Mouse (Mus musculus) embryonic facial prominence, embryonic 14.5 days (tissue): ENCODE results near the gene Hmox2. TPM values are rescaled to one million over a fixed set of nuclear protein-coding genes. Genes with fewer than 3 reads are reported as not detected.
"Not testable (repeated sequence)": the region's sequence is repeated elsewhere in the genome, so short reads cannot be mapped to it uniquely, and the experiment has no call there.

ENCODE experiments used
- ATAC-seq: fragments of 200-750 bp; cut with Nextera tagmentation; 2 replicates; pipeline ENCODE4 v1.8.0; 2017; ENCODE audit warnings: low read depth, moderate number of reproducible peaks, moderate TSS enrichment
- DNase-seq: peaks from one replicate; pipeline ENCODE4 v3.0.0-alpha.2; 2015; ENCODE audit warnings: low spot score
- H3K27ac ChIP-seq: fragments of 300-500 bp; sonication (generic); replicated peaks from 2 replicates; pipeline ENCODE4 v1.5.1; 2014; ENCODE audit warnings: low read depth, mild to moderate bottlenecking, low read length, moderate library complexity
- H3K27me3 ChIP-seq: fragments of 300-500 bp; sonication (generic); replicated peaks from 2 replicates; pipeline ENCODE4 v1.6.1; 2014; ENCODE audit warnings: low read length; ENCODE audit not compliant: control insufficient read depth, insufficient read depth
- H3K36me3 ChIP-seq: fragments of 300-500 bp; sonication (generic); 2 replicates; pipeline ENCODE4 v1.6.1; 2014; ENCODE audit warnings: low read length, mixed read lengths; ENCODE audit not compliant: control insufficient read depth, insufficient read depth
- H3K4me1 ChIP-seq: fragments of 300-500 bp; sonication (generic); 2 replicates; pipeline ENCODE4 v1.6.1; 2014; ENCODE audit warnings: antibody characterized with exemption, low read length; ENCODE audit not compliant: control insufficient read depth, insufficient read depth
- H3K4me2 ChIP-seq: fragments of 300-500 bp; sonication (generic); 2 replicates; pipeline ENCODE4 v1.6.1; 2014; ENCODE audit warnings: low read depth, mild to moderate bottlenecking, low read length, moderate library complexity, mixed read lengths
- H3K4me3 ChIP-seq: fragments of 300-500 bp; sonication (generic); 2 replicates; pipeline ENCODE4 v1.5.1; 2014; ENCODE audit warnings: low read depth, mild to moderate bottlenecking, low read length
- H3K9ac ChIP-seq: fragments of 300-500 bp; sonication (generic); 2 replicates; pipeline ENCODE4 v1.6.1; 2014; ENCODE audit warnings: low read depth, mild to moderate bottlenecking, low read length, moderate library complexity, mixed read lengths
- H3K9me3 ChIP-seq: fragments of 300-500 bp; sonication (generic); 2 replicates; pipeline ENCODE4 v1.6.1; 2016; ENCODE audit warnings: low read length; ENCODE audit not compliant: control insufficient read depth
- WGBS: fragments of 180-500 bp; shearing (Covaris S2); extraction: QIAGEN DNeasy Blood & Tissue Kit; methylation state at CpG from one replicate; pipeline ENCODE4 v1.1.7; 2014; 5-methylcytosine and 5-hydroxymethylcytosine counted together
- polyA plus RNA-seq: library from polyadenylated mRNA; unstranded; fragments of >200 nt; fragmentation: Nextera tagmentation; extraction: Ambion mirVana; gene quantifications from 2 replicates; pipeline ENCODE4 v1.2.1, GENCODE M21; 2014

Hmox2 gene
- polyA plus RNA-seq, 1 experiment from 2014 or later: 97.6 TPM

DNA sequence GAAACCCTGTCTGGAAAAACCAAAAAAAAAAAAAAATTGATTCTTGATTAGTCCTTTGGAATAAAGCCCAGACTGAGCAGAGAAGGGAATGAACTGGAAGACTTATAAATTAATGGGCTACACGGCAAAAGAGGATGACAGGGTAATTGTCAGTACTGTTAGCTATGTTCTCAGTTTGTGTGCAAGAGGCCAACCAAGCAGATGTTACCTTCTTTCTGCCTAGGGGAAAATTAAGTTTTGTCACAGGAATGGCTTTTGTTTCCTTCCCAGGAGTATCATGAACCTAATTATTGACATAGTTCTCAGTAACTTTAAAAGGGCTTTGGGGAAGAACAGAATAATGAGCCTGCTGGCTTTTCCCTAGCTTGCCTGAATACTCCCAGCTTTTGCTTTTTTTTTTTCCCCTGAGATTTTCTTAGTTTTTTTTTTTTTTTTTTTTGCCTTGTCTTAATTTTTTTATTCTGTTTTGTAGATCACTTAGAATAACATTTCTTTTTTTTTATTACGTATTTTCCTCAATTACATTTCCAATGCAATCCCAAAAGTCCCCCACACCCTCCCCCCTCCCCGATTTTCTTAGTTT, 4.7 kb downstream of the Hmox2 start:
- DNase-seq (peak; percentile 47), ATAC-seq (no peak)

GRCm38 (mm10) chr16:4736262-4736661, 10.1 kb downstream of the Hmox2 start:
- Histone ChIP-seq H3K9me3 (no peaks in the 10 kb centered on the region), H3K27me3 (no peaks in the 10 kb centered on the region), H3K9ac (no peak overlapping the region), H3K4me3 (no peak overlapping the region), H3K4me1 (no peaks in the 10 kb centered on the region), H3K27ac (no peak overlapping the region), H3K36me3 (0 out of 2 replicates have a peak, but pooled peaks cover 6% of the 10 kb centered on the region), H3K4me2 (no peak overlapping the region)
- ATAC-seq: no peak
- peak; percentile 19 for DNase-seq
- 71% methylated on average over 2 of the region's 2 CpGs for WGBS

More for the DNA sequence above, 4.7 kb downstream of the Hmox2 start:
- Histone ChIP-seq H3K4me1 (peaks cover 3% of the 10 kb centered on the region; the same call in 1 of the 2 replicates), H3K4me3 (no peak overlapping the region), H3K36me3 (0 out of 2 replicates have a peak, but pooled peaks cover 6% of the 10 kb centered on the region), H3K4me2 (no peak overlapping the region), H3K27me3 (no peaks in the 10 kb centered on the region), H3K27ac (no peak overlapping the region), H3K9me3 (no peaks in the 10 kb centered on the region), H3K9ac (no peak overlapping the region)
- WGBS: 66% methylated on average over 3 of the region's 3 CpGs

- WGBS: 83% methylated on average over 2 of the region's 2 CpGs
Measured at GRCm38 (mm10) chr16:4739994-4740393, 13.8 kb downstream of the Hmox2 start.

GRCm38 (mm10) chr16:4742186-4742585, 16.0 kb downstream of the Hmox2 start:
- no peaks in the 10 kb centered on the region for H3K9me3 ChIP-seq
- H3K27ac ChIP-seq: no peak overlapping the region
- no peak for DNase-seq
- H3K27me3 ChIP-seq: no peaks in the 10 kb centered on the region
- no peak overlapping the region for H3K4me2 ChIP-seq
- H3K9ac ChIP-seq: no peak overlapping the region
- ATAC-seq: no peak
- H3K36me3 ChIP-seq: 0 out of 2 replicates have a peak, but pooled peaks cover 7% of the 10 kb centered on the region
- WGBS: 94% methylated on average over 1 of the region's 1 CpGs
- no peaks in the 10 kb centered on the region for H3K4me1 ChIP-seq
- H3K4me3 ChIP-seq: no peak overlapping the region

More at GRCm38 (mm10) chr16:4739994-4740393, 13.8 kb downstream of the Hmox2 start:
- 0 out of 2 replicates have a peak, but pooled peaks cover 12% of the 10 kb centered on the region for H3K36me3 ChIP-seq
- no peak overlapping the region for H3K4me3 ChIP-seq
- ATAC-seq (no peak), DNase-seq (no peak)
- H3K9ac ChIP-seq: no peak overlapping the region
- no peaks in the 10 kb centered on the region for H3K9me3 ChIP-seq
- H3K27ac ChIP-seq: no peak overlapping the region
- no peaks in the 10 kb centered on the region for H3K4me1 ChIP-seq
- H3K27me3 ChIP-seq: no peaks in the 10 kb centered on the region
- no peak overlapping the region for H3K4me2 ChIP-seq

DNA sequence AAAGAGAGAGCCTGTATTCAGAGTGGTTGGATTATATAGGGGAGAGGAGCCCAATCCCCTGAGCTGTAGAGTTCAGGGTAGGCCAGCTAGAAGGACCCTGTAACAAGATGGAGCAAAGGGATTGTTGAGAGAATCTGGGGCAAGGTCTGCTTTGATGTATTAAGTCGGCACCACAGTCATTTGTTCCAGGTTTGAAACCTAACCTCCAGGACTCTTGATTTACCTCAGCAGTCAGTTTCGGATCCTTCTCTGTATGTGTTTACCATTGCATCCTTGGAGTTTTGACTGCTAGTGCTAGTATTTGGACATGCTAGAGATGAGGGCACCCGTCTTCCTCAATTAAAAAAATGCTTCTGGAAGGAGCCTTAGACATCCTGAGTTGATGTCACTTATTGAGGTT, 26.0 kb downstream of the Hmox2 start:
- Histone ChIP-seq H3K36me3 (peaks cover 6% of the 10 kb centered on the region; the same call in 1 of the 2 replicates), H3K27ac (no peak overlapping the region), H3K4me2 (no peak overlapping the region), H3K4me3 (no peak overlapping the region), H3K4me1 (0 out of 2 replicates have a peak, but pooled peaks cover 3% of the 10 kb centered on the region), H3K27me3 (no peaks in the 10 kb centered on the region), H3K9me3 (no peaks in the 10 kb centered on the region), H3K9ac (no peak overlapping the region)
- ATAC-seq: no peak
- 88% methylated on average over 3 of the region's 3 CpGs for WGBS
- no peak for DNase-seq

GRCm38 (mm10) chr16:4754045-4754444, 27.9 kb downstream of the Hmox2 start:
- H3K27me3 ChIP-seq: no peaks in the 10 kb centered on the region
- no peak overlapping the region for H3K27ac ChIP-seq
- H3K4me2 ChIP-seq: no peak overlapping the region
- H3K36me3 ChIP-seq: peaks cover 6% of the 10 kb centered on the region; the same call in 1 of the 2 replicates
- no peak overlapping the region for H3K4me3 ChIP-seq
- 82% methylated on average over 3 of the region's 3 CpGs for WGBS
- H3K9ac ChIP-seq: no peak overlapping the region
- ATAC-seq: no peak
- DNase-seq: no peak
- no peaks in the 10 kb centered on the region for H3K9me3 ChIP-seq
- 0 out of 2 replicates have a peak, but pooled peaks cover 3% of the 10 kb centered on the region for H3K4me1 ChIP-seq

- H3K4me1 ChIP-seq, H3K36me3 ChIP-seq, DNase-seq, H3K9me3 ChIP-seq, H3K27me3 ChIP-seq: not testable (repeated sequence)
- H3K4me2 ChIP-seq: peak overlapping the region; percentile 41
- WGBS: 12% methylated on average over 18 of the region's 42 CpGs
- peak overlapping the region; percentile 58; the same call in 1 of the 2 replicates for H3K9ac ChIP-seq
- H3K27ac ChIP-seq: peak overlapping the region; percentile 78
- H3K4me3 ChIP-seq: peak overlapping the region; percentile 44
- peak; percentile 80 for ATAC-seq
Measured at GRCm38 (mm10) chr16:4756660-4757335, 30.6 kb downstream of the Hmox2 start.

DNA sequence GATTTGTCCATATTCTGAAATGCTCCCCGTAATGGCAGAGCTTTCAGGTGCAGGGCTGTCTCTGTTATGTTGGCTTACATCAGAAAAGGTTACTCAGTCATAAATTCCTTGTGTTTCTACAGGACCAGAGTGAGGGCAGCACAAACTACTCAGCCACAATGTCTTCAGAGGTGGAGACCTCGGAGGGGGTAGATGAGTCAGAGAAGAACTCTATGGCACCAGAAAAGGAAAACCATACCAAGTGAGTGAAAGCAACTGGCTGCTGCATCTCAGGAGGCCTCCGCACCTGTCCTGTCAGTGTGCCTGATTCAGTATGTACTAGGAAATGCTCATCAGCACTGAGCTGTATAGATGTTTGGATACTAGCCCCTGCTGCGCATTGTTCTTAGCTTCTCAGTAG, 36.3 kb downstream of the Hmox2 start:
- no peak overlapping the region for H3K27ac ChIP-seq
- 94% methylated on average over 4 of the region's 4 CpGs for whole genome bisulfite sequencing
- no peak for ATAC-seq
- no peak overlapping the region for H3K9ac ChIP-seq
- no peak overlapping the region for H3K4me2 ChIP-seq
- no peaks in the 10 kb centered on the region for H3K4me1 ChIP-seq
- no peaks in the 10 kb centered on the region for H3K9me3 ChIP-seq
- peaks cover 44% of the 10 kb centered on the region for H3K36me3 ChIP-seq
- DNase-seq: no peak
- H3K4me3 ChIP-seq: no peak overlapping the region
- H3K27me3 ChIP-seq: no peaks in the 10 kb centered on the region
